Mouse (Mus musculus) embryonic fibroblast, embryonic 13.5 days (primary cell): Measurements from ENCODE around the gene Soga1.

ENCODE experiments used
- CTCF ChIP-seq: IDR thresholded peaks from 2 replicates; pipeline ENCODE4 v1.5.1; 2011; ENCODE audit warnings: mild to moderate bottlenecking, control low read depth, low read length, moderate library complexity, borderline replicate concordance; ENCODE audit not compliant: insufficient read depth
- POLR2A ChIP-seq: IDR thresholded peaks from 2 replicates; pipeline ENCODE4 v1.6.1; 2011; ENCODE audit warnings: low read depth, mild to moderate bottlenecking, control low read depth, low read length, moderate library complexity

GRCm38 (mm10) chr2:157053124-157053523 lies 25.9 kb downstream of the Soga1 start:
- no peak for TF ChIP-seq CTCF
- TF ChIP-seq POLR2A = no peak
